Mouse (Mus musculus): ENCODE measurements around the gene Iqgap2.

DNA sequence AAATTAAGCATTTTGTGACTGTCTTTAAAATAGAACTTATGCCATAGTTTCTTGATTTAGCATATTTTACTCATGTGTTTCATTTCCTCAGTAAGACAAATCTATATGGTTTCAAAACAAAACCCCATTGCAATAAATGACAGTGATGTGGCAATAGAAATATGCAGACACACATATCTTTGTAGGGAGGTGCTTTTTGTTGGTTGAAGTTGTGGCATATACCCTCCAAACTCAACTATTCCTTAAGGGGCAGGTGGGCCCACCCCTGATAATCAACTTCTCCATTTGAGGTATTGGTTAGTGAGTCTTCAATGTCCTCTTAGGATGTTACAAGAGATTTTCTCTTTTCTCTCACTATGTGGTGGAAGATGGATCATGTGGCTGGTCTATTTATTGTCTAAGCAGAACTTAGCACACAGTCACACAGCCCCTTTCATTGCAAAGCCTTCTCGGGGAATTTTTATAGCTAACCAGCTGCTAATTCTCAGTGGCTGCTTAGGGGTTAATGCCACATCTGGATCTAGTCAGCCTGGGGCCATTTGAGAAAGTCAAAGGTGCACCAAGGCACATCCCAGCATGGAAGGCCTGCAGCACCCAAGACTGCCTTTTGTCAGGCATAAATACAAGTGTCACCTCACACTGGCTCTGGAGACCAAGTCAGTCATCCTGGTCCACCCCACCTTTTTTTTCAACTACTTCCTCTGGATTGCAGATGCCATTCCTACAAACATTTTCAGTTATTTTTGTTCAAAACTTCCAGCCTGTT is 8.3 kb upstream of the Iqgap2 start:
- no peak for TF ChIP-seq POLR2A (IDR thresholded peaks at IDR 0.05; ENCODE audit: extremely low read depth, insufficient read depth, low read length)
- TF ChIP-seq CTCF (IDR thresholded peaks at IDR 0.05; ENCODE audit: extremely low read depth, insufficient read depth, low read length) = no peak

Data from cortical plate, adult 2 months (tissue).